ENCODE assay signal across 25 mouse cellular contexts in genomic region chr19:61247334-61247733, GRCm38 (mm10). TPM values are rescaled to one million over a fixed set of nuclear protein-coding genes. Genes with fewer than 3 reads are reported as not detected.
"Had no signal": no experiment of that assay in that cellular context is flagged by ENCODE, and none has a peak within 500 bp of the region (broad histone marks: within the 10 kb centered on the region; RNA-seq: fewer than 3 reads in every experiment).

No protein-coding gene starts in this region.

RNA-seq across cellular contexts. Expression of gene Gm21060, which starts 49.5 kb away (rescaled TPM):
- polyA plus RNA-seq: heart, embryonic 10.5 days; heart, embryonic 11.5 days; heart, embryonic 12.5 days; heart, embryonic 13.5 days; heart, embryonic 14.5 days; heart, embryonic 15.5 days; heart, embryonic 16.5 days; heart, postnatal 0 days; hindbrain, embryonic 10.5 days; hindbrain, embryonic 11.5 days; hindbrain, embryonic 12.5 days; hindbrain, embryonic 13.5 days; hindbrain, embryonic 14.5 days; hindbrain, embryonic 15.5 days; hindbrain, embryonic 16.5 days; hindbrain, postnatal 0 days; inflammation-experienced regulatory T-cells, adult 6 months; intestine, embryonic 14.5 days; intestine, postnatal 0 days; kidney, adult 2 months; kidney, embryonic 14.5 days; kidney, embryonic 15.5 days; kidney, embryonic 16.5 days; kidney, postnatal 0 days; large intestine, adult 2 months had no signal
